Mouse (Mus musculus) forebrain, embryonic 10.5 days (tissue): ENCODE data around the gene Gnptg. TPM values are rescaled to one million over a fixed set of nuclear protein-coding genes. Genes with fewer than 3 reads are reported as not detected.
"Not testable (repeated sequence)": the region's sequence is repeated elsewhere in the genome, so short reads cannot be mapped to it uniquely, and the experiment has no call there.

Experiments
- DNase-seq: peaks from one replicate; pipeline ENCODE4 v3.0.0-alpha.2; 2017; ENCODE audit warnings: low spot score; ENCODE audit errors: extremely low spot score
- H3K27ac ChIP-seq: fragments of 300-500 bp; sonication (generic); 2 replicates; pipeline ENCODE4 v1.5.1; 2016; ENCODE audit warnings: mild to moderate bottlenecking
- H3K27me3 ChIP-seq: fragments of 300-500 bp; sonication (generic); 2 replicates; pipeline ENCODE4 v1.6.1; 2016; ENCODE audit warnings: mild to moderate bottlenecking; ENCODE audit not compliant: poor library complexity, severe bottlenecking
- H3K36me3 ChIP-seq: fragments of 300-500 bp; sonication (generic); replicated peaks from 2 replicates; pipeline ENCODE4 v1.6.1; 2016; ENCODE audit warnings: mild to moderate bottlenecking, moderate library complexity
- H3K4me1 ChIP-seq: fragments of 300-500 bp; sonication (generic); 2 replicates; pipeline ENCODE4 v1.6.1; 2016
- H3K4me3 ChIP-seq: fragments of 300-500 bp; sonication (generic); 2 replicates; pipeline ENCODE4 v1.5.1; 2016; ENCODE audit warnings: mild to moderate bottlenecking, moderate library complexity
- H3K9me3 ChIP-seq: fragments of 300-500 bp; sonication (generic); 2 replicates; pipeline ENCODE4 v1.6.1; 2016; ENCODE audit warnings: mild to moderate bottlenecking, moderate library complexity
- WGBS: fragments of 180-500 bp; shearing (Covaris S2); methylation state at CpG from one replicate; pipeline ENCODE4 v1.1.7; 2016; 5-methylcytosine and 5-hydroxymethylcytosine counted together
- polyA plus RNA-seq: library from polyadenylated mRNA; unstranded; fragments of >200 nt; fragmentation: Nextera tagmentation; extraction: Ambion mirVana; gene quantifications from 2 replicates; pipeline ENCODE4 v1.2.1, GENCODE M21; 2016

Gnptg gene
- polyA plus RNA-seq, 1 experiment from 2014 or later, result 60.0 TPM

DNA sequence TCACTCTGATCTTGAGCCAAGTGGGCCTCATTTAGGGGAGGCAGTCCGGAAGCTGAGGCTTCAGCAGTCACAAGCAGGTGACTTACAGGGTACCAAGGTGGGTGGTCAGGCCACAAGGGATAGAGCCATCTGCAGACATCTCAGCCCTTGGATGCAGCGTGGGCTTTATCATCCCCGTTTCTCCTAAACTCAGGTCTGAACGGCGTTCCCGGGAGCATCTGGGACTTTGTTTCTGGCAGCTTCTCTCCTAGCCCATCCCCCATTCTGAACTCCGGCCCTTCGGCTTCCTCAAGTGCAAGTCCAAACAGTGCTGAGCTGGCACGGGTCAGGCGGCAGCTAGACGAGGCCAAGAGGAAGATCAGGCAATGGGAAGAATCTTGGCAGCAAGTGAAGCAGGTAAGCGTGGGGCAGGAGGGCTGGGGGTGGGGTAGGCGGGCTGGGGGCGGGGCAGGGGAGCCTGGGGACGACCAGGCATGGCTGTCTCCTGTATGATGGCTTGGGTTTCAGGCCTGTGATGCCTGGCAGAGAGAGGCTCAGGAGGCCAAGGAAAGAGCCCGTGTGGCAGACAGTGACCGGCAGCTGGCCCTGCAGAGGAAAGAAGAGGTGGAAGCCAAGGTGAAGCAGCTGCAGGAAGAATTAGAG, 9.8 kb downstream of the Gnptg start:
- 85% methylated on average over 17 of the region's 17 CpGs for WGBS
- H3K36me3 ChIP-seq, result peaks cover 41% of the 10 kb centered on the region
- not testable (repeated sequence) for H3K4me1 ChIP-seq, DNase-seq, H3K27ac ChIP-seq, H3K4me3 ChIP-seq, H3K9me3 ChIP-seq, H3K27me3 ChIP-seq

DNA sequence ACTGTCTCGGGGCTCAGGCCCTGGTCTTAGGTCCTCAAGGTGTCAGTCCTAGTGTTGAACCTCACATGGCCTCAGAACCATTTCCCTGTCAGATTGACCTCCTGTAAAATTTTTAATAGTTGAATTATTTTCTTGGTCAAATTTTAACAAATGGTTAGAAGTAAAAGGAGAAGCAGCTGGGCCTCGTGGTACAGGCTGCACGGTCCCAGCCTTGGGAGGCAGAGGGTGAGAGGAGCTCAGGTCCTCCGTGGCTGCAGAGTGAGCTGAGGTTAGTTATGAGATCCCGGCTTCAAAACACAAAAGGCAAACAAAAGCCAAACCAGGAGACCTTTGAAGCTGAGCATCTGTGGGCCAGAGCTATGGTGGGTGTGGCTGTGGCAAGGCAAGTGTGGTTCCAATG, 11.9 kb downstream of the Gnptg start:
- H3K27ac ChIP-seq, result no peak overlapping the region
- WGBS, result 89% methylated on average over 5 of the region's 5 CpGs
- H3K4me1 ChIP-seq, result no peaks in the 10 kb centered on the region
- no peak overlapping the region for H3K4me3 ChIP-seq
- no peaks in the 10 kb centered on the region for H3K9me3 ChIP-seq
- H3K36me3 ChIP-seq, result peaks cover 31% of the 10 kb centered on the region
- DNase-seq, result no peak
- H3K27me3 ChIP-seq, result 0 out of 2 replicates have a peak, but pooled peaks cover 5% of the 10 kb centered on the region

DNA sequence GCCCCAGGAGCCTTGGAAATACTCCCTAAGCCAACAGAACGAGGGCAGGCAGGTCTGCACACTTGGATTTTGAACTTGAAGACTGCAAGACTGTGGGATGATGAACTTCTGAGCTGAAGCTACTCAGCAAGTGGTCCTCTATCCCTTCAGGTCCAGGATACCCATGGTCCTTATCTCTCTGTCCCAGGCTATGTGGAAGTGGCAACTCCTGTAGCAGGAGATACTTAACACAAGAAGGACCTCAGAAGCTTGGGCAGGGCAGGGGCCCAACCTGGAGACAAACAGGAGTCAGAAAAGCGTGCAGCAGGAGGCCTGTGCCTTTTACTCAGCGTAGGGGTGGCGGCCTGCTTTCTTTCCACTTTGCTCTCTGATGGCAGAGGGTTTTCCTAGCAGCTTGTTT, 14.3 kb downstream of the Gnptg start:
- no peak for DNase-seq
- 92% methylated on average over 4 of the region's 4 CpGs for WGBS
- H3K9me3 ChIP-seq, result no peaks in the 10 kb centered on the region
- H3K36me3 ChIP-seq, result peaks cover 22% of the 10 kb centered on the region
- no peak overlapping the region for H3K27ac ChIP-seq
- H3K4me3 ChIP-seq, result no peak overlapping the region
- peaks cover 22% of the 10 kb centered on the region for H3K4me1 ChIP-seq
- H3K27me3 ChIP-seq, result 0 out of 2 replicates have a peak, but pooled peaks cover 15% of the 10 kb centered on the region

DNA sequence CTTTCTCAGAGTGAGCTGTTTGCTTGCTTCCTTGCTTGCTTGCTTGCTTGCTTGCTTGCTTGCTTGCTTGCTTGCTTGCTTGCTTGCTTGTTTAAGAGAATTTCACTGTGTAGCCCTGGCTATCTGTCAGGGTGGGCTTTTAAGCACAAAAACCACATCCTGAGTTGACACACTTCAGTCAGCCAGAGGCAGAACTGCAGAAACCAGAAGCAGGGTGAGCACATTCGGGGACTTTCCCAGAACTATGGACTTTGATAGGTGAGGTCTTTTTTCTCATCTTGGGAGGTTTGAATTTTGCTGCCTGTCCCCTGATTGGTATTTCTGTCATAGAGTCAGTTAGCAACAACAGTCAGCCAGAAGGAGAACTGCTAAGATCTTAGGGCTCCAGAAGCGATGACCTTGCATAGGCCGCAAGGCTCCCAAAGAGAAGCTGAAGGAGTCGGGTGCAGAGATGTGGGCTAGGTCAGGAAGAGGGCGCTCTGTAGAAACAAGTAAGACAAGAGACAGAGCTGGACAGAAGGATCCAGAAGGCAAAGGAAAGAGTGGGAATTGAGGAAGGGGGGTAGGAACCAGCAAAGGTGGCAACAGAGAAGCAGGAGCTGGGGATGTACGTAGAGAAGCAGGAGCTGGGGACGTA, 15.2 kb downstream of the Gnptg start:
- 88% methylated on average over 7 of the region's 7 CpGs for WGBS
- no peak for DNase-seq
- Histone ChIP-seq H3K9me3 (no peaks in the 10 kb centered on the region), H3K4me1 (peaks cover 22% of the 10 kb centered on the region), H3K4me3 (no peak overlapping the region), H3K36me3 (peaks cover 14% of the 10 kb centered on the region), H3K27me3 (0 out of 2 replicates have a peak, but pooled peaks cover 17% of the 10 kb centered on the region), H3K27ac (no peak overlapping the region)

DNA sequence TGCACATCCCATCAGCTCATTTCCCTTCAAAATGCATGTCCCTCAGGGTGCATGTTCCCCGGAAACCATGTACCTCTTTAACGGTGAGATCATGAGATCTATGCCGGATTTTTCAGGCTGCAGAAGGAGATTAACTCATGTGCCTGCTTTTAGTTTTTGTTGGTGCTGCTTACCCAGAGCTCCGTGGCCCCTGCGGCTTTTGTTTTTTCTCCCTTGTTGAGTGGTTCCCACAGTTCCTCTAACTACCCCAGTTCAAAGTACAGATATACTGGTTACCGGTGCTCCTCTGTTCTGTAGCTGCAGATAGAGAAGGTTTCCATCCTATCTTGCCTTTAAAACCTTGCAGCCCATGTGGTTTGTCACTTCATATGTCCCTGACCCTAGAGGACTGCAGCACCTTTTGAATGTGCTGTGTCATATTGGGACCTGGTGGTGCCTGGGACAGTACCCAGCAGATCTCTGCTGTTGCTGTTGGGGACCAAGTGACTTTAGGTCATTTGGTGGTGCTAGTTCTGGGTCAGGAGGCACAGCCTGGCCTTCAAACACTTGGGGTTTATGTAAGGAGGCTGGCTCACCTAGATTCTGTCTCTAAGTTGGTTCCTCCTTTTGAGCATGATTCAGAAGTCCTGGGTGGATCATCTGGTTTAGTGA, 16.8 kb downstream of the Gnptg start:
- Histone ChIP-seq H3K27ac (peak overlapping the region; percentile 45), H3K9me3 (no peaks in the 10 kb centered on the region), H3K4me1 (peaks cover 22% of the 10 kb centered on the region), H3K4me3 (peak overlapping the region; percentile 59), H3K27me3 (0 out of 2 replicates have a peak, but pooled peaks cover 17% of the 10 kb centered on the region), H3K36me3 (peaks cover 15% of the 10 kb centered on the region)
- WGBS, result 39% methylated on average over 6 of the region's 6 CpGs
- no peak for DNase-seq

DNA sequence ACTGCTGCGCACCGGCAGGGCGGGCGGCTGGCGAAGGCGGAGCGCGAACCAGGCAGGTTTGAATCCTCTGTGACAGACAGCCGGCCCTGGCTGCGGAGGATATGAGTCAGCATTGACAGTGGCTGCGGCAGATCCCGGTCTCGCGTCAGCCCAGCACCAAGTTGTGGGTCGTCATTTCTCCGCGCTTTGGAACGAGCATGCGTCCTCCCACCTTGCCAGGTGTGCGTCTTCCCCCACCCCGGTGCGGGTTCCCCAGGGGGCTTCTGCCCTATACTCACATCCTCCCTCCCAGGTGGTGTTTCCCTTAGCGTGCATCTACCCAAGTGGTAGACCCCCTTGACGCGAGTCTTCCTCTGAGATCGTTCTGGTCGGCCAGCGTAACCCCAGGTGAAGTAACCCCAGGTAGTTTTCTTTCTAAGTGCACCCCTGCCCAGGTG, 17.4 kb downstream of the Gnptg start:
- Histone ChIP-seq H3K4me3 (peak overlapping the region; percentile 59), H3K27ac (peak overlapping the region; percentile 45), H3K36me3 (peaks cover 15% of the 10 kb centered on the region), H3K27me3 (0 out of 2 replicates have a peak, but pooled peaks cover 17% of the 10 kb centered on the region), H3K4me1 (peaks cover 22% of the 10 kb centered on the region)
- not testable (repeated sequence) for H3K9me3 ChIP-seq, DNase-seq
- 7% methylated on average over 14 of the region's 28 CpGs for WGBS

DNA sequence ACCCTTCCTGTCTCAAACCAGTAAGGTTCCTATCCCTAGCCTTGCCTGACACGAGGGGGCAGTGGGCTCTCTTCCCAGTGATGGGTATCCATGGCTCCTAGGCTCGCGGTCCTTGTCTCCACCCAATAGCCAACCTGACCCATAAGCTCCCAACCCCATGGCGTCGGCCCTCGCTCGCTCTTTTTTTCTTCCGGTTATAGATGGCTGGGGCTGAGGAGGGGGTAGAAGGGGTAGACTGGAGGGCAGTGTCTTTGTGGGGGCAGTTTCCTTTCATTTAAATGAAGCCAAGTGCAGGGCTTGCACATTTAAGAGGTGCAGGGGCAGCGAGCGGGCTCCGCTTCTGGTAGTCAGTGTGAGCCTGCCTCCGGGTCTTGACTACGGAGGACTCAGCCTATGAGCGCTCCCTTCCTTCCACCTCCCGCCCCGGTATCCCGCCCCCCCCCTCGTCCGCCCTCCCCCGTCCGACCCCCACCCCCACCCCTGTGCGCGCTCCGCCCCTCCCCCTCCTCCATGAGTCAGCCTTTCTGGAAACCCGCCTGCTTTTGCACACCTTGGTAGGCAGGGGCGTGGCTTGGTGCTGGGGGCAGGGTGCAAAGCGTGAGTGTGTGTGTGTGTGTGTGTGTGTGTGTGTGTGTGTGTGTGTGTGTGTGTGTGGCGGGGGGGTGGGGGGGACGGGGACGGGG, 18.0 kb downstream of the Gnptg start:
- DNase-seq, result peak; percentile 53
- WGBS, result under 1% methylated on average over 18 of the region's 30 CpGs
- Histone ChIP-seq H3K4me3 (peak overlapping the region; percentile 59), H3K4me1 (peaks cover 22% of the 10 kb centered on the region), H3K36me3 (peaks cover 15% of the 10 kb centered on the region), H3K27me3 (0 out of 2 replicates have a peak, but pooled peaks cover 17% of the 10 kb centered on the region), H3K27ac (peak overlapping the region; percentile 77), H3K9me3 (no peaks in the 10 kb centered on the region)

DNA sequence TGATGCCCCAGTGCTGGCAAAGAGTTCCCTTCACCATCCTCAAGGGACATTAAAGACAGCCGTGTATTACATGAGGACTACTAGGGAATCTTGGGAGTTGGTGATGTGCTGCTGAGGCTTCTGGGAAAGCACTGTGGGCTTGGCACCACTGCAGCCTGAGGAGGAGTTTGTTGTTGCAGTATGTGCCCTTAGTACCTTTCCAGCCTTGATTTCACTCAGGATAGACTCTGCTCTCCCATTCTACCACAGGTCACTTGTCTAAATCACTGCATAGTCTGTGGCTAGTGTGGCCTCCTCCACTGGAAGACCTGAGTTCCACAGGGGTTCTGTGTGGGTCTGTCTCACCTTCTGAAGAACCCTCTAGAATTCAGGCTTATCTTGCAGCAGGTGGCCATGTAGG, 19.2 kb downstream of the Gnptg start:
- Histone ChIP-seq H3K4me1 (peaks cover 22% of the 10 kb centered on the region), H3K36me3 (peaks cover 17% of the 10 kb centered on the region), H3K4me3 (no peak overlapping the region), H3K27me3 (0 out of 2 replicates have a peak, but pooled peaks cover 17% of the 10 kb centered on the region), H3K9me3 (no peaks in the 10 kb centered on the region), H3K27ac (no peak overlapping the region)
- 100% methylated on average over 1 of the region's 1 CpGs for WGBS
- DNase-seq, result no peak

DNA sequence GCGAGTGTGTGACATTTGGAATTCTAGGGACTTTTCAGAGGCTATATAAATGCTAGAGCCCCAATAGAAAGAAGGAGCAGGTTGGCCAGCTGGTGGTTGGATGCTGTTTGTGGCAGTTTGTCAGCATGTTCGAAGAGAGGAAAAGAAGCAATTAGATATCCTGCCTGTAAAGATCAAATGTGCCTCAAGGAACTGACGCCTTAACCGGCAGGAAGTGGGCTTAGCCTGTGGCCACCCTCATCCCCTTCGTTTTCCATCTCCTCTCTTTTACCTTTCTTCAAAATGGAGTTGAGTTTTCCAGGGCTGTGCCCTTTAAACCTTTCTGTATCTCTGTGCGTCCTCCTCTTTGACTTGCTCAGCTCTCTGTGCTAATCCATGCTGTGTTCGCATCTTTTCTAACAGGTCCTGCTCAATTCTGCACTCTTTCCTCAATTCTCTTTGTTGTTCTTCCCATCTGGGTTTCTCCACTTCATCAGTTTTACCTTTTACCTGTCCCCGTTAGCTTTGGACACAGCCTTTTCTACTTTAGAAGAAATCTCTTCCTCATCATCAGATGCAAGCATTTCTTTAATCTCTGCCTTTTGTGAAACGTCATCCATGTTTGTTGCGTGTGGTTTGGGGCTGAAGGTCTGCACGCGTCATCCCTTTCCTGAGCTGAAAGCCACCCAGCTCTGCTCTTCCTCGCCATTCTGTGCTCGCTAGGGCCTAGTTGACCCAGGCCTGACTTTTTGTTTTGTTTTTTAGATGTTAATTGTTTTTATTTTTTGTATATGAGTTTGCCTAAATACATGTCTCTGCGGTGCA, 20.2 kb downstream of the Gnptg start:
- DNase-seq, result no peak
- peaks cover 28% of the 10 kb centered on the region for H3K36me3 ChIP-seq
- no peak overlapping the region for H3K4me3 ChIP-seq
- 0 out of 2 replicates have a peak, but pooled peaks cover 17% of the 10 kb centered on the region for H3K27me3 ChIP-seq
- peaks cover 22% of the 10 kb centered on the region for H3K4me1 ChIP-seq
- no peak overlapping the region for H3K27ac ChIP-seq
- no peaks in the 10 kb centered on the region for H3K9me3 ChIP-seq
- 92% methylated on average over 15 of the region's 15 CpGs for WGBS

DNA sequence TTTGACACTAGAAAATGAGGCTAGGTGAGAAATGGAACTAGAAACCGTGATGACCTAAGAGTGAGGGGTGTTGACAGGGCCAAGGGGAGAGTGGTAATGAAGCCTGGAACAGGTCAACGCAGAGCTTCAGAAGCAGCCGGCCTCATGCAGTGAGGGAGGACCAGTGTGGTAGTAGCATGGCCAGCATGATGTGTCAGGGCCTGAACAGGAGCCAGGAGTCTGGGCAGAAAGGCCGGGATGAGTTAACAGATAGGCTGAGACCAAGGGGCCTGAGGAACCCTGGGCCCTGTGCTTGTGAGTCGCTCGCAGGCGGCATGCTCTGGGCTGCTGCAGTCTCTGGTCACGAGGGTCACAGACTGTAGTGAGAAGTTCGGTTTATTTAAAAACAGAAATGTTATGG, 21.0 kb downstream of the Gnptg start:
- H3K27me3 ChIP-seq, result 0 out of 2 replicates have a peak, but pooled peaks cover 17% of the 10 kb centered on the region
- DNase-seq, result no peak
- no peak overlapping the region for H3K27ac ChIP-seq
- no peaks in the 10 kb centered on the region for H3K9me3 ChIP-seq
- peaks cover 35% of the 10 kb centered on the region for H3K36me3 ChIP-seq
- H3K4me1 ChIP-seq, result peaks cover 22% of the 10 kb centered on the region
- no peak overlapping the region for H3K4me3 ChIP-seq
- 92% methylated on average over 9 of the region's 9 CpGs for WGBS

DNA sequence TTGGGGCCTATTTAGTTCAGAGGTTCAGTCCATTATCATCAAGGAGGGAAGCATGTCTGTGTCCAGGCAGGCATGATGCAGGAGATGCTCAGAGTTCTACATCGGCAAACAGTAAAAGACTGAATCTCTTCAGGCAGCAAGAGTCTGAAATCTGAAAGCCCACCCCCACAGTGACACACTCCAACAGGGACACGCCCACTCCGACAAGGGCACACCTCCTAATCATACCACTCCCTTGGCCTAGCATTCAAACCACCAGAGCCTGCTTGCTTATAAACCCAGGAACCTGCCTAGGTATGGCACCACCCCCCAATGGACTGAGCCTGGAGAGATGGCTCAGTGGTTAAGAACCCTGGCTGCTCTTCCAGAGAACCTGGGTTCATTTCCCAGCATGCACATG, 24.5 kb downstream of the Gnptg start:
- no peak overlapping the region for H3K4me3 ChIP-seq
- no peak overlapping the region for H3K27ac ChIP-seq
- no peak for DNase-seq
- peaks cover 65% of the 10 kb centered on the region for H3K36me3 ChIP-seq
- WGBS, result 87% methylated on average over 3 of the region's 3 CpGs
- H3K4me1 ChIP-seq, result no peaks in the 10 kb centered on the region
- H3K27me3 ChIP-seq, result 0 out of 2 replicates have a peak, but pooled peaks cover under 1% of the 10 kb centered on the region
- H3K9me3 ChIP-seq, result no peaks in the 10 kb centered on the region

DNA sequence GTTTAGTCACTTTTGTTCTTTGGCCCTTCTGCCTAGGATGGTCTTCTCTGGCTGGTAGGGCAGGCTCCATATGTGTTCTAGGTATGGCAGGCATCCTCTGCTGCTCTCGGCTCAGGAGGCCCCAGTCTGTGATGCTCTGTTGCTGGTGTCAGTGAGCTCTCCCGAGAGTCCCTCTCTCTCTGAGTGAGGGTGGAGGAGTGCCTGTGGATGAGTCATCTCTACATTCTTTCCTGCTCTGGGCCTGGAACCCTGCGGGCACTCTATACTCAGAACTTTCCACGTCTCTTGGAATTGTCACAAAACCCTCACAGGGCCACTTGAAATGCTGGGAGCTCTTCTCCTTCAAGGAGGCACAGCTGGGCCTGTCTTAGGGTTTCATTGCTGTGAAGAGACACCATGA, 28.2 kb downstream of the Gnptg start:
- H3K9me3 ChIP-seq, result no peaks in the 10 kb centered on the region
- DNase-seq, result no peak
- H3K36me3 ChIP-seq, result peaks cover 92% of the 10 kb centered on the region
- no peak overlapping the region for H3K27ac ChIP-seq
- 93% methylated on average over 4 of the region's 4 CpGs for WGBS
- no peaks in the 10 kb centered on the region for H3K27me3 ChIP-seq
- H3K4me3 ChIP-seq, result no peak overlapping the region
- no peaks in the 10 kb centered on the region for H3K4me1 ChIP-seq
